Mouse (Mus musculus): ENCODE measurements around the gene Fyn. TPM values are rescaled to one million over a fixed set of nuclear protein-coding genes. Genes with fewer than 3 reads are reported as not detected.

The Fyn gene
- total and polyA plus RNA-seq, 3 experiments, result 14.9 to 42.4 (median 19.9) TPM

- DNase-seq (ENCODE audit: extremely low read depth), result no peak
- Histone ChIP-seq H3K4me1 (ENCODE audit: control insufficient read depth in 1 of 2, insufficient read depth in 2 of 2) (peaks cover 5 to 40% of the 10 kb centered on the region in 2 experiments; a peak in 2 of 4 replicates), H3K27ac (ENCODE audit: insufficient read depth, low read depth) (no peak overlapping the region), H3K79me2 (replicated peaks; ENCODE audit: control insufficient read depth, extremely low read depth, insufficient read depth, poor library complexity, severe bottlenecking) (no peaks in the 10 kb centered on the region), H3K36me3 (replicated peaks in 1 of 2; ENCODE audit: control insufficient read depth in 1 of 2, insufficient read depth in 1 of 2, low read length in 1 of 2) (peaks cover 0 to 41% of the 10 kb centered on the region in 2 experiments), H3K9me3 (replicated peaks; ENCODE audit: low read length) (no peaks in the 10 kb centered on the region), H3K27me3 (replicated peaks) (no peaks in the 10 kb centered on the region), H3K9ac (ENCODE audit: insufficient read depth, low read depth) (no peak overlapping the region), H3K4me2 (ENCODE audit: insufficient read depth, low read depth, poor library complexity, severe bottlenecking) (no peak overlapping the region), H3K4me3 (replicated peaks in 1 of 3; ENCODE audit: low read depth in 2 of 3, low read length in 2 of 3, poor library complexity in 1 of 3) (no peak overlapping the region)
- no peak for TF ChIP-seq MYC (IDR thresholded peaks at IDR 0.05; ENCODE audit: low read depth, low read length)
- TF ChIP-seq JUND (conservative IDR thresholded peaks at IDR 0.05; ENCODE audit: low read depth, low read length), result no peak
- no peak for TF ChIP-seq TBP (conservative IDR thresholded peaks at IDR 0.05; ENCODE audit: low read depth, low read length)
- no peak for TF ChIP-seq ZC3H11A (IDR thresholded peaks at IDR 0.05; ENCODE audit: low read depth, low read length)
- TF ChIP-seq KAT2A (IDR thresholded peaks at IDR 0.05; ENCODE audit: insufficient replicate concordance, low read length), result no peak
- TF ChIP-seq ZMIZ1 (IDR thresholded peaks at IDR 0.05; ENCODE audit: low read depth, low read length), result no peak
- no peak for TF ChIP-seq MAFK (IDR thresholded peaks at IDR 0.05; ENCODE audit: insufficient replicate concordance, low read length)
- TF ChIP-seq POLR2AphosphoS2 (IDR thresholded peaks at IDR 0.05; ENCODE audit: low read depth, low read length), result no peak
- dilution Hi-C loops (cut with MboI; ENCODE audit: extremely low pct_ligation_motif_present, extremely low pct_unique_long_range_greater_than_20kb, low sequenced_read_pairs), result no loop called here
- in situ Hi-C loops (cut with MboI; ENCODE audit: low pct_ligation_motif_present, low pct_unique_long_range_greater_than_20kb, low sequenced_read_pairs), result no loop called here
Measured at GRCm38 (mm10) chr10:39498641-39499040, 130.0 kb downstream of the Fyn start.

GRCm38 (mm10) chr10:39501571-39501970, 132.9 kb downstream of the Fyn start:
- no peaks in the 10 kb centered on the region for H3K79me2 ChIP-seq (replicated peaks; ENCODE audit: control insufficient read depth, extremely low read depth, insufficient read depth, poor library complexity, severe bottlenecking)
- in situ Hi-C loops (cut with MboI; ENCODE audit: low pct_ligation_motif_present, low pct_unique_long_range_greater_than_20kb, low sequenced_read_pairs), result no loop called here
- no peaks in the 10 kb centered on the region for H3K9me3 ChIP-seq (replicated peaks; ENCODE audit: low read length)
- no peak overlapping the region for H3K9ac ChIP-seq (ENCODE audit: insufficient read depth, low read depth)
- no peaks in the 10 kb centered on the region for H3K27me3 ChIP-seq (replicated peaks)
- dilution Hi-C loops (cut with MboI; ENCODE audit: extremely low pct_ligation_motif_present, extremely low pct_unique_long_range_greater_than_20kb, low sequenced_read_pairs), result no loop called here
- peaks cover 0 to 42% of the 10 kb centered on the region in 2 experiments for H3K36me3 ChIP-seq (replicated peaks in 1 of 2; ENCODE audit: control insufficient read depth in 1 of 2, insufficient read depth in 1 of 2, low read length in 1 of 2)
- no peak for DNase-seq (ENCODE audit: extremely low read depth)
- H3K27ac ChIP-seq (ENCODE audit: insufficient read depth, low read depth), result no peak overlapping the region
- no peak overlapping the region for H3K4me3 ChIP-seq (replicated peaks in 1 of 3; ENCODE audit: low read depth in 2 of 3, low read length in 2 of 3, poor library complexity in 1 of 3)
- TF ChIP-seq CHD1 (IDR thresholded peaks at IDR 0.05; ENCODE audit: low read depth, low read length), result no peak
- TF ChIP-seq ETS1 (conservative IDR thresholded peaks at IDR 0.05; ENCODE audit: low read depth, low read length), result no peak
- TF ChIP-seq RCOR1 (conservative IDR thresholded peaks at IDR 0.05; ENCODE audit: low read depth, low read length), result no peak
- TF ChIP-seq MAX (IDR thresholded peaks at IDR 0.05; ENCODE audit: low read length), result no peak
- no peak for TF ChIP-seq POLR2A (IDR thresholded peaks at IDR 0.05; ENCODE audit: low read depth, low read length)
- no peak for TF ChIP-seq RAD21 (IDR thresholded peaks at IDR 0.05; ENCODE audit: low read depth, low read length)
- TF ChIP-seq SIN3A (IDR thresholded peaks at IDR 0.05; ENCODE audit: low read length), result no peak
- no peak for TF ChIP-seq PAX5 (IDR thresholded peaks at IDR 0.05; ENCODE audit: low read length)
- no peak for TF ChIP-seq BHLHE40 (IDR thresholded peaks at IDR 0.05; ENCODE audit: low read depth, low read length)
- no peak for TF ChIP-seq IRF4 (IDR thresholded peaks at IDR 0.05; ENCODE audit: low read depth, low read length)
- no peak for TF ChIP-seq MAZ (IDR thresholded peaks at IDR 0.05; ENCODE audit: low read depth, low read length)
- TF ChIP-seq UBTF (IDR thresholded peaks at IDR 0.05; ENCODE audit: low read depth, low read length), result no peak
- no peak overlapping the region for H3K4me2 ChIP-seq (ENCODE audit: insufficient read depth, low read depth, poor library complexity, severe bottlenecking)
- peaks cover 0 to 29% of the 10 kb centered on the region in 2 experiments; a peak in 3 of 4 replicates for H3K4me1 ChIP-seq (ENCODE audit: control insufficient read depth in 1 of 2, insufficient read depth in 2 of 2)
